Mouse (Mus musculus): ENCODE results near the gene Rp9.

Rp9 gene

DNA sequence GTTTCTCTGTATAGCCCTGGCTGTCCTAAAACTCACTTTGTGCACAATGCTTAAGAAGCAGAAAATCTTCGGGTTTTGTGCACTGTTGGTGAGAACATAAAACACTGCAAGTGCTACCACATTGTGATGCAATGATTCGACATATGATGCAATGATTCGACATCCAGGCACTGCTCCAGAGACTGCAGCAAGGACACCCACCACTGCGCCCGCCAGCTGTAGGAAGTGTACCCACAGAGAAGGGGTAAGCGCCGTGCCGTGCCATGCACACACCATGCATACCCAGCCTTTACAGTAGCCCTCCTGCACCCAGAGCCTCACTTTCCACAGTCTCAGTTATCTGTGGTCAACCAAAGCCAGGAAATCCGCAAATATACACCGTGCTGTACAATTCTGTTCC lies 102.9 kb downstream of the Rp9 start:
- no peak for TF ChIP-seq GATA4 (IDR thresholded peaks at IDR 0.05; ENCODE audit: insufficient replicate concordance, low read length)

DNA sequence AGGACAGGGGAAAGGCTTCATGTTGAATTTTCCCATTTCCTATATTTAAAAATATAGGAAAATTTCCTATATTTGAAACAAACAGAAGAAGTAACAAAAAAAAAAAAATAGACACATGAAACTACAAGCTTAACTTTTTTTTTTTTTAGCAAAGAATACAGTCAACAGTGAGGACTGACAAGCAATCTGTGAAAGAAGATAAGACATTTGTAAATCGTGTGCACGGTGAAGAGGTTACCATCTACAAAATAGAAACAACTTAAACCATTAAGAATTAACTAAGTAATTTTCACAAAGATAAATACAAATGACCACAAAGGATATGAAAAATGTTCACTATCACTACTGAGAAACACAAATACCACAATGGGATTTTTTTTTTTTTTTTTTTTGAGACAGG lies 103.3 kb downstream of the Rp9 start:
- TF ChIP-seq GATA4 (IDR thresholded peaks at IDR 0.05; ENCODE audit: insufficient replicate concordance, low read length) = no peak

Measured in liver, adult (tissue).